Mouse (Mus musculus) heart, postnatal 0 days (tissue): ENCODE results near the gene Nanos1. TPM values are rescaled to one million over a fixed set of nuclear protein-coding genes. Genes with fewer than 3 reads are reported as not detected.

Experiments
- ATAC-seq: fragments of 200-750 bp; cut with Nextera tagmentation; 2 replicates; pipeline ENCODE4 v1.8.0; 2017; ENCODE audit warnings: low read depth, moderate number of reproducible peaks, moderate library complexity; ENCODE audit not compliant: insufficient read depth
- DNase-seq: peaks from one replicate; pipeline ENCODE4 v3.0.0-alpha.2; 2016; ENCODE audit warnings: low spot score
- H3K27ac ChIP-seq: fragments of 300-500 bp; sonication (generic); 2 replicates; pipeline ENCODE4 v1.5.1; 2014; ENCODE audit warnings: low read depth, mild to moderate bottlenecking
- H3K27me3 ChIP-seq: fragments of 300-500 bp; sonication (generic); 2 replicates; pipeline ENCODE4 v1.6.1; 2014; ENCODE audit warnings: low read length, mixed read lengths; ENCODE audit not compliant: control insufficient read depth, insufficient read depth
- H3K36me3 ChIP-seq: fragments of 300-500 bp; sonication (generic); replicated peaks from 2 replicates; pipeline ENCODE4 v1.6.1; 2014; ENCODE audit warnings: low read length, mixed read lengths; ENCODE audit not compliant: control insufficient read depth, insufficient read depth
- H3K4me1 ChIP-seq: fragments of 300-500 bp; sonication (generic); 2 replicates; pipeline ENCODE4 v1.6.1; 2014; ENCODE audit warnings: antibody characterized with exemption; ENCODE audit not compliant: control insufficient read depth, insufficient read depth
- H3K4me2 ChIP-seq: fragments of 300-500 bp; sonication (generic); 2 replicates; pipeline ENCODE4 v1.6.1; 2014; ENCODE audit warnings: low read depth, mild to moderate bottlenecking, low read length, moderate library complexity
- H3K4me3 ChIP-seq: fragments of 300-500 bp; sonication (generic); 2 replicates; pipeline ENCODE4 v1.5.1; 2014; ENCODE audit warnings: low read depth, low read length
- H3K9ac ChIP-seq: fragments of 300-500 bp; sonication (generic); replicated peaks from 2 replicates; pipeline ENCODE4 v1.6.1; 2014; ENCODE audit warnings: low read depth, low read length, mixed read lengths
- H3K9me3 ChIP-seq: fragments of 300-500 bp; sonication (generic); replicated peaks from 2 replicates; pipeline ENCODE4 v1.6.1; 2016; ENCODE audit warnings: low read length; ENCODE audit not compliant: control insufficient read depth
- CTCF ChIP-seq: IDR thresholded peaks from 2 replicates; pipeline ENCODE4 v1.5.1; 2016; ENCODE audit warnings: antibody characterized with exemption, control low read depth, low read depth
- EP300 ChIP-seq: IDR thresholded peaks from 2 replicates; pipeline ENCODE4 v1.6.1; 2016; ENCODE audit warnings: antibody characterized with exemption, low read depth
- WGBS: fragments of 180-500 bp; shearing (Covaris S2); extraction: QIAGEN DNeasy Blood & Tissue Kit; methylation state at CpG from one replicate; pipeline ENCODE4 v1.1.7; 2014; 5-methylcytosine and 5-hydroxymethylcytosine counted together
- polyA plus RNA-seq: library from polyadenylated mRNA; unstranded; fragments of >200 nt; fragmentation: Nextera tagmentation; extraction: Ambion mirVana; gene quantifications from 2 replicates; pipeline ENCODE4 v1.2.1, GENCODE M21; 2015
- total RNA-seq: library from RNA; depleted of rRNA; stranded (reverse); fragments of >200 nt; gene quantifications from 2 replicates; pipeline ENCODE4 v1.2.3, GENCODE M21; 2014; ENCODE audit warnings: low replicate concordance

Gene Nanos1
- total and polyA plus RNA-seq, 2 experiments from 2014 or later, result 0.25 to 3.1 TPM

GRCm38 (mm10) chr19:60730281-60730852 is 25.4 kb upstream of the Nanos1 start:
- WGBS, result 46% methylated on average over 2 of the region's 2 CpGs
- Histone ChIP-seq H3K36me3 (no peaks in the 10 kb centered on the region), H3K27me3 (no peaks in the 10 kb centered on the region), H3K27ac (no peak overlapping the region), H3K9me3 (no peaks in the 10 kb centered on the region), H3K4me1 (no peaks in the 10 kb centered on the region), H3K9ac (no peak overlapping the region), H3K4me2 (no peak overlapping the region), H3K4me3 (no peak overlapping the region)
- DNase-seq (no peak), ATAC-seq (no peak)
- no peak for TF ChIP-seq EP300
- peak; percentile 44 for TF ChIP-seq CTCF

- Histone ChIP-seq H3K9ac (no peak overlapping the region), H3K4me3 (no peak overlapping the region), H3K4me2 (no peak overlapping the region), H3K27me3 (no peaks in the 10 kb centered on the region), H3K4me1 (no peaks in the 10 kb centered on the region), H3K27ac (no peak overlapping the region), H3K36me3 (no peaks in the 10 kb centered on the region), H3K9me3 (no peaks in the 10 kb centered on the region)
- TF ChIP-seq EP300 (no peak), CTCF (no peak)
- DNase-seq, result no peak
- WGBS, result 54% methylated on average over 1 of the region's 1 CpGs
- no peak for ATAC-seq
Observed at GRCm38 (mm10) chr19:60731299-60731698, 24.5 kb upstream of the Nanos1 start.

GRCm38 (mm10) chr19:60731966-60732365 is 23.8 kb upstream of the Nanos1 start:
- 77% methylated on average over 1 of the region's 1 CpGs for WGBS
- no peaks in the 10 kb centered on the region for H3K9me3 ChIP-seq
- ATAC-seq, result no peak

GRCm38 (mm10) chr19:60740560-60740959 is 15.2 kb upstream of the Nanos1 start:
- no peak overlapping the region for H3K27ac ChIP-seq
- TF ChIP-seq CTCF (no peak), EP300 (no peak)
- no peaks in the 10 kb centered on the region for H3K27me3 ChIP-seq
- DNase-seq (no peak), ATAC-seq (no peak)
- H3K4me1 ChIP-seq, result no peaks in the 10 kb centered on the region
- no peaks in the 10 kb centered on the region for H3K36me3 ChIP-seq
- no peaks in the 10 kb centered on the region for H3K9me3 ChIP-seq
- H3K9ac ChIP-seq, result no peak overlapping the region
- WGBS, result 45% methylated on average over 1 of the region's 1 CpGs
- H3K4me2 ChIP-seq, result no peak overlapping the region
- H3K4me3 ChIP-seq, result no peak overlapping the region

More at GRCm38 (mm10) chr19:60731966-60732365, 23.8 kb upstream of the Nanos1 start:
- H3K27ac ChIP-seq, result no peak overlapping the region
- H3K36me3 ChIP-seq, result no peaks in the 10 kb centered on the region
- no peak overlapping the region for H3K4me3 ChIP-seq
- no peak overlapping the region for H3K4me2 ChIP-seq
- H3K27me3 ChIP-seq, result no peaks in the 10 kb centered on the region
- TF ChIP-seq EP300 (no peak), CTCF (no peak)
- H3K4me1 ChIP-seq, result no peaks in the 10 kb centered on the region
- DNase-seq, result no peak
- H3K9ac ChIP-seq, result no peak overlapping the region

GRCm38 (mm10) chr19:60743767-60744547 is 11.8 kb upstream of the Nanos1 start:
- Histone ChIP-seq H3K9me3 (no peaks in the 10 kb centered on the region), H3K27ac (no peak overlapping the region), H3K4me3 (no peak overlapping the region), H3K36me3 (no peaks in the 10 kb centered on the region), H3K4me2 (no peak overlapping the region), H3K27me3 (no peaks in the 10 kb centered on the region), H3K4me1 (no peaks in the 10 kb centered on the region), H3K9ac (no peak overlapping the region)
- 58% methylated on average over 5 of the region's 5 CpGs for WGBS
- TF ChIP-seq EP300 (no peak), CTCF (no peak)
- DNase-seq (no peak), ATAC-seq (no peak)
